Mouse (Mus musculus): ENCODE results near the gene Plekhs1.
A peak's percentile ranks its signal among the peaks of the same experiment; 100 is the strongest.

Gene Plekhs1

DNA sequence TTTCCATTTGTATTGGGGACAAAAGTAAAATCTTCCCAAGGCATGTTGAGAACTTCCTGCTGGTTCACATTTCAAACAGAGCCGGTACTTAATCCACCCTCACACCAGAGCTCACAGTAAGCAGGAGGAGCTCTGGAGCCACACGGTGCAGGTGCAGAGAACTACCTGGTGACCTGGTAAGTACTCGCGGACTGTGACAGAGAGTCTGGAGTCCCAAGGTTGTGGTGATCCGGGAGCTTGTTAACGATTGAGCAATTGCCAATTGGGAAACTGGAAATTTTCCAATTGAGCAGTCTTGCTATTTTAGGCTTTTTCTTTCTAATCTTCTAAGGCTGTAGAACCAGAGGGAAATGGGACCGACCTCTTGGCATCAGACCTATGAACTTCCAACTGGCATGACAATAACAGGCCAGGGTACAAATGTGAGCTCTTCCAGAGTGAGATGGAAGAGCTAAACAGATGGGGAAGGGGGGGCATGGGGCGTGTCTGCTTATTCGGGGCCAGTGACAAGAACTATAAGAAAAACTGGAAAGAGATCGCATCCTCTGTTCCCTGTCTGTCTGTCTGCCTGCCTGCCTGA lies at the start of gene Plekhs1:
Gene Plekhs1 (plus strand): TSS at position 119 of the 580 bp plus-strand sequence.
- DNase-seq = no peak

DNA sequence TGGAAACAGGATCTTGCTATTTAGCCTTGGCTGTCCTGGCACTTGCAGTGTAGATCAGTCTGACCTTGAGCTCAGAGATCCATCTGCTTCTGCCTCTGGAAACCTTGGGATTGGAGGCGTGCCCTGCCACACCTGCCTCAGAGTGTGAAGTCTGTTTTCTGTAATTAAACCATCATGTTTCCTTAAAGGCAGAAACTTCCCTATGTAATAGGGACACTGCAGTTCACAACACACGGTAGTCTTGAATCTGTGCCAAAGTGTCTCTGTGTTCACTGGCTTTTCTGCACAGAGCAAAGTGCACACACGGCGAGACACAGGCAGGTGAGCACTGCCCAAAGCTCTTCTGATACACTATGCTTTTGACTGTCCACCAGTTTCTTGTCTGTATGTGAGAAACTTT lies 43.0 kb upstream of the Plekhs1 start:
- DNase-seq = no peak

DNA sequence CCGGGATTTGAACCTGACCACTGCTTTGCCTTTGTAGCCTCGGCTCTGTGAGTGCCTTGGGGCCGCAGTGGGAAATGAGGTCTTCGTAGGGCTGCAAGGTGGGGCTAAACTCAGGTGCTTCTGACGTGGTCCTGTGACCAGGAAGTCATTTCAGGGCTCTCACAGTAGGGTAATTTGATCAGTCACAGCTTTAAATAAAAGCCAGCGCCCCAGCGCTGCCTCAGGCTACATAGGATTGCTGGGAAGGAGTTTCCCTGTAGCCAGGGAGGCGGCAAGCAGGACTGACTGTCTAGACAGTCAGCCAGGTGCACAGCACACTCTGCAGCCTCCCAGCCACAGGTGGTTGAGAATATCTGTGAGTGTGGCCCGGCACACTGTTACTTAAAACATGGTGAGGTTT lies 42.0 kb upstream of the Plekhs1 start:
- DNase-seq = peak; percentile 74

GRCm38 (mm10) chr19:56420345-56420744 lies 41.1 kb upstream of the Plekhs1 start:
- DNase-seq = no peak

GRCm38 (mm10) chr19:56422476-56423338 lies 38.7 kb upstream of the Plekhs1 start:
- peak; percentile 96 for DNase-seq

- DNase-seq = no peak
These were observed 38.1 kb upstream of the Plekhs1 start for GRCm38 (mm10) chr19:56423370-56423769.

DNA sequence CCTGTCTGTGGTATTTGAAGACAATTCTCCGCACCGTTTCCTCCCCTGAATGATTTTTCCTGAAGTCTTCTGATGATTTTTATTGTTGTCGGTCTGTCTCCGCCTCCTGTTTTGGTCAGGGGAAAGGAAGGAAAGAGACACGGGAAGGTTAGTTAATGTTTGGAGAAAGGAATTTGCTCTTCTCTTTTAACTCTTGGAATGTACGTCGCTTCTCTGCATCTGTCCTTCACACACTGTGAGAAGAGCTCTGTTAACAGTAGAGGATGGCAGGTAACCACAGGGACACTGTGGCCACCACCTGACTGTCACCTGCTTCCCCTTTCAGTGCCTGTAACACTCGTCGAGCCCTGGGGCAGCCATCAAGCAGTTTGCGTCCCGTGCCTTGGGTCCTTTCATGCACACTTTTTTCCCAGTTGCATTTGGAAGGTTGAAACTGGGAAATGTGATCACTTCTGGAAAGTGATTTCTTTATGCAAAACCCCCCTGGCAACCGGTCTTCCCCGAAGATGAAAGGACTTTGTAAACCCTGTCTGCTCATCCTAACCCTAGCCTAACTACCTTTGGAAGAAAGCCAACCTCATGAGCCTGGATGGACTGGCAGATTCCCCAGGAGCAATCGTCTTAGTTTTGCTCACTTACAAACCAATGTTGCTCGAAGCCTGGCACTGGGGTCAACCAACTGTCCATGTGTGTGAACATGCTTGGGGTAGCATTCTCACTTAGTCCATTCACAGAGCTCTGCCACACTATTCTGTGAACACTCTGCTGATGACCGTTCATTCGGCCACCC lies 36.6 kb upstream of the Plekhs1 start:
- peak; percentile 80 for DNase-seq

DNA sequence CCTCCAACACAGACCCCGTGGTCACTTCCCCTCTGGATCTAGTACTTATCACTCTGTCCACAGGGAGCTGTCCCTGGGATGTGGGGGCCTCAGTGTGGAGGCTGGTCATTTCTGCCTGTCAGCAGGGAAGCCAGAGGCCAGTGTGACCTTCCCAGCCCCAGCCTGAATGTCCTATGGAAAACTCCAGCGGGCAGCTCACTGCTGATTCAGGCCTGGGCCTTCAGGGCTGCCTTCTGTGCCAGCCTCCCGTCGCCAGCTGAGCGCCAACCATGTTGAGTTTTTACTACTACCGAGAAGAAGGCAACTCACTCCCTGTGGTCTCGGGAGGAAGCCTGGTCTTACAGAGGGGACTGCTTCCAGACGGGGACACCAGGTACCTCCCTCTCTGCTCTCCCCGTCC lies 35.9 kb upstream of the Plekhs1 start:
- DNase-seq = peak; percentile 92

- peak; percentile 58 for DNase-seq
These were observed 31.1 kb upstream of the Plekhs1 start for GRCm38 (mm10) chr19:56430369-56430768.

DNA sequence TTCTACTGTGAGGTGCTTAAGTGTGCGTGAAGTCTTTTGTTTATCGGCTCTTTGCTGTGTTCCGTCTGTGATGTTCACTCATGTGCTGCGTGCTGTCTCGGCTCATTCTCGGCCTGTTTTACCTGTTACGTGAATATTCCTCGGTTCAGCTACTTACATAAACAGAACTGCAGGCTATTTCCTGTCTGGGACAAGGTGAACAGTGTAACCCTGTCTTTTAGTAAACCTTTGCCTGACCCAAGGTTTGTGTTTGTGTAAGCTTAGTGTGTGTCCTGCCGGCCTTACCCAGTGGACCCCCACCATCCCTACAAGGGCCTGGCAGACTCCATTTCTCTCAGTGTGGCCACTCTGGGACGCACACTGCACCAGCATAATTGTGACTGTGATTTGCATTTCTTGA lies 28.7 kb upstream of the Plekhs1 start:
- peak; percentile 64 for DNase-seq

DNA sequence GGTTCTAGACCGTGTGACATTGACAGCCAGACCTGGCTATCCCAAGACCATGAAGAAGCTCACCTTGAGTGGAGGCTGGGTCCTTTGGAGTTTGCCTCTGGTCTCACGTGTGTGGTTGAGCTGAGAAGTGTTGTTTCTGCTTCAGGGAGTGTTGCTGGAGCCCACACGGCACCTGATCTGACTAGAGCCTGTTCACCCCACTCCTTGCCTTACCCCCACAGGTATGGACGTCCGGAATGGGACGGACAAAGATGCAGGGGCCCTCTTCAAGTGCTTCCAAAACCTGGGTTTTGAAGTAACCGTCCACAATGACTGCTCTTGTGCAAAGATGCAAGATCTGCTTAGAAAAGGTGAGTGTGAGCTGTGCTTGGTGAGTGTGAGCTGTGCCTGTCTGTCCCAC lies 27.9 kb upstream of the Plekhs1 start:
- peak; percentile 83 for DNase-seq

DNA sequence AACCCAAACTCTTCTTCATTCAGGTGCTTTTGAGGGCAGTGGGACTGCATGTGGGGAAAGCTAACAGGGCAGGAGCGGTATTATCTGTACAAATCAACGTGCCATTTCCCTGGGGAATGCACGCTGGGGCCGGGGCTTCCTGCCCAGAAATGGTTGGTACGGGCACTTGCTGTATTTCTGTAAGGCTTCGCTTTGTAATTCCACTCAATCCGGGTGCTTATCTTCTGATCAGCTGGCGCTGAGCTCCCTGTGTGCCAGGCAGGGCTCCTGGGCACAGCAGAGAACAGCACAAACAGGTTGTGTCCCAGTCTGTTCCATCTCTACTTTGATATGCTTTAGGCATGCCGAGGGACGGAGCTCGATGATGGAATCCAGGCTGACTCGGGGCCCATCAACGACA lies 25.1 kb upstream of the Plekhs1 start:
- DNase-seq = peak; percentile 76

DNA sequence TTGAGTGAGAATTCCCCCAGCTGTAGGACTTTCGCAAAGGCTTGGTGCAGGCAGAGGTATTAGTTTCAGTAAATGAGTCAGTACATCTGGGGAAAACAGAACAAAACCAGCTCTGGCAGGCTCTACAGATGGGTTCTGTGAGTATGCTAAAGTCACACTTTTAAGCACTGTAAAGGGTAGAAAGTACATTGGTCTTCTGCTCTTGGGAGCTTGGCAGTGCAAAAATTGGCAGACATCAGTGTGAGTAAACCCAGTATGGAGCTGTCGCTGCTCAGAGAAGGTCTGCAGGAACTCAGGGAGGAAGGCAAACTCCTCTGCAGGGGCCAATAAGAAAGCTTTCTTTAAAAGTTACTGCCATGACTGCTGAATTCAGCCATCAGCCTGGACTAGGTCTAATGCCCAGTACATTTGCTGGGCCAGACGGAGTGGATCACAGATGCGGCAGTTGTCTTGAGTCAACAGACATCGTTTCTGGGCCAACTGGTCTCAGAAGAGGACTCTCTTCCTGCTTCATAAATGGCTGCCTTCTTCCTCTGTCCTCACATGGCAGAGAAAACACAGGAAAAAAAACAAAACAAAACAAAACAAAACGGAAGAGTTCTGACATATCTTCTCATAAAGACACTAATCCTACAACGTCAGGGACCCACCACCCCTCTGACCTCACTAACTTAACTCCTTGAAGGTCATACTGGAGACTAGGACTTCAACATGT lies 22.9 kb upstream of the Plekhs1 start:
- DNase-seq = peak; percentile 96

DNA sequence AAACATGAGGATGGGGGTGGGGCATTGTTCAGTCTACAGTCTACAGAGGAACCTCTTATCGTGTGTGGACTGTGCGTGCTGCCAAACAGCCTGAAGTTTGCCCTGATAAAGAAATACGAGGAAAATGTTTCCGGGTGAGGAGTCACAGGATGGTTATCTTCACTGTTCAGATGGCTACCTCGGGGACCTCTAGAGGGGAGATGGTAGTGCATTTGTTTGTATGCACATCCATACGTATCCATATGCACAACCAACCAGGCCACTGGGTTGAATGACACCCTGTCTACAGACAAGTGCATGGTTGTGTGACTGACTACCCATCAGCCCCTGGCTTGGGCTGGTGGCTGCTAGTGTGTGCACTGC lies 22.4 kb upstream of the Plekhs1 start:
- DNase-seq = peak; percentile 80

- no peak for DNase-seq
These were observed 18.0 kb upstream of the Plekhs1 start for GRCm38 (mm10) chr19:56443445-56443844.

DNA sequence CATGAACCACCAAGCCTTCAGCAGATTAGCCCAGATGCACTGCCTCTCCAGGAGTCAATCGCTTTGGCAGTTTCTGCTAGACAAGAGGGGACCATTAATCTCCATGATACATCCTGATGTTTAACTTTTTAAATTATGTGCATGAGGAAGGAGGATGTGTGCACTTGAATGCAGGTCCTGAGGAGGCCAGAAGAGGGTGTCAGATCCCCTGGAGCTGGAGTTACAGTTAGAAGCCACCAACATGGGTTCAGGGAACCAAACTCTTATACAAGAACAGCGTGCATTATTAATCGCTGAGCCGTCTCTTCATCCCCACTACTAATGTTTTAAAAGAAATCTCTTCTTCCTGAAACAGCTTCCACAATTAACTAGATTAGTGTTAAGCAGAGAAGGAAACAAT lies 12.7 kb upstream of the Plekhs1 start:
- DNase-seq = no peak

DNA sequence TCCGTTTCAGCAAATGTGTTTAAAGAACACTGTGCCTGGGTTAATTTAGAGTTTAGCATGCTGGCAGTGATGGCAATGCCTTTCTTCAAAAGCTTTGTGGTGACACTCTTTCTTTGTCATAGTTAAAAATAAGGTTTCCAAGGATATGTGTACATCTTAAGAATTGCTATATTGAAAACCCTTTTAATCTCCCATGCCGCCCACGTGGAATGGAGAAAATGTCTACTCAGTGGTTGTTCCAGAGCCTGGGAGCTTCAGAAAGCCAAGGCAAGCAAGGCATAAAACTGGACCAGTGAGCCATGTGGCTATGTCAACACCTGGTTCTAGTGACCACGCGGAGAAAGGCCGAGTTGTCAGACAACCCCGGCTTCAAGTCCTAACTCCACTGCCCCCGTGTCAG lies 11.9 kb upstream of the Plekhs1 start:
- DNase-seq = no peak

GRCm38 (mm10) chr19:56450892-56451291 lies 10.5 kb upstream of the Plekhs1 start:
- DNase-seq = no peak

- DNase-seq = no peak
These were observed 9.6 kb upstream of the Plekhs1 start for GRCm38 (mm10) chr19:56451867-56452266.

DNA sequence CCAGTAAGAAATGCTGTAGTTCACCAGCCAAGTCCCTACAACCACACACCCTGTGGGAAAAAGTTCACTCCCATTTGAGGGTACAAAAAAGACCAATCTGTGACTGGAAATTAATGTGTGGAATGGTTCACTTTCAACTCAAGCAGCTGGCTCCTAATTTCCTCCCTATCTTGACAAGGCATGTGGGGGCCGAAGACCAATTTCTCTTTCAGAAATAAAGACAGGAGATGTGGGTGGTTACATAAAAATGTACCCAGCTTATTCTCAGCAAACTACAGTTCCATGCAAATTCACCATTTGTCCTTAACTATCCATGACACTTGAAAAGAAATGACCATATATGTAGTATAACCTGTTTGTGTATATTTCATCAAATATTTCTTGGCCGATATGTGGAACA lies 9.0 kb upstream of the Plekhs1 start:
- DNase-seq = no peak

- no peak for DNase-seq
These were observed 6.6 kb upstream of the Plekhs1 start for GRCm38 (mm10) chr19:56454862-56455261.

DNA sequence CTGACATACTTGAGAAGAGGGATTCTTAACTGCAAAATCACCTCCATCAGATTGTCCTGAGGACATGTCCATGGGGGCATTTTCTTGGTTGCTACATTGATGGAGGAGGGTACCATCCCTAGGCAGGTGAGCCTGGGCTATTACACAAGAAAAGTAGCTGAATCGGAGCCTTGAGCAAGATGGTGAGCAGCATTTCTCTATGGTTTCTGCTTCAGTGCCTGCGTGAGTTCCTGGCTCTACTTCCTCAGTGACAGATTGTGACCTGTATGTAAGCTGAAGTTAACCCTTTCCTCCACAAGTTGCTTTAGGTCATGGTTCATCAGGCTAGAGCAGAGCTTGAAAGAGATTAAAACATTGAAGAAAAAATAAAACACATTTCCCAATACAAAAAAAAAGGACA lies 6.1 kb upstream of the Plekhs1 start:
- DNase-seq = no peak

DNA sequence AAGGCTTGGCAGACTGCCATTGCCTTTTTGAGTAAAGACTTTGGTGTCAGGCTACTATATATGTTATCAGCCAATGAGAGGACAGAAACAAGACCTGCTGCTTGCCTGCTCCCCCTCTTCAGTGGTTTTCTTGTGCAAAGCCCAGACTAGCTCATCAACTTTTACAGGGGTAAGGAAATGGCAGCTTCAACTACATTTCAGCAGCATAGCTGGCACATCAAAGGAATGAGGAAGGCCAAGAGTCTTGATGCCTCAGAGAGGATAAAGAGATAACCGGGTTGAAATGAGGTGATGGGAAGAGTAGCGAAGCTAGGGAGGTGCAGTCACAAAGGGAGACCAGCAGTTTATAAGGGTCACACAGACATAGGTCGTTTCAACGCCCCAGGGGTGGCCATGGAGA lies 3.9 kb upstream of the Plekhs1 start:
- DNase-seq = no peak
